Mouse (Mus musculus): ENCODE measurements around the gene Ethe1. TPM values are rescaled to one million over a fixed set of nuclear protein-coding genes. Genes with fewer than 3 reads are reported as not detected.
"Not testable (repeated sequence)": the region's sequence is repeated elsewhere in the genome, so short reads cannot be mapped to it uniquely, and the experiment has no call there.

Gene Ethe1
- polyA plus RNA-seq, 1 experiment, result 67.0 TPM

- no peak for DNase-seq (ENCODE audit: low spot score)
Observed at GRCm38 (mm10) chr7:24611709-24612108, 24.4 kb downstream of the Ethe1 start.

GRCm38 (mm10) chr7:24612308-24612910 is 25.1 kb downstream of the Ethe1 start:
- no peak for DNase-seq (ENCODE audit: low spot score)

- DNase-seq (ENCODE audit: low spot score), result no peak
Observed at GRCm38 (mm10) chr7:24614816-24615215, 27.5 kb downstream of the Ethe1 start.

GRCm38 (mm10) chr7:24617763-24618162 is 30.4 kb downstream of the Ethe1 start:
- no peak for DNase-seq (ENCODE audit: low spot score)

- DNase-seq (ENCODE audit: low spot score), result not testable (repeated sequence)
Observed at GRCm38 (mm10) chr7:24618374-24618773, 31.0 kb downstream of the Ethe1 start.

GRCm38 (mm10) chr7:24619671-24620397 is 32.5 kb downstream of the Ethe1 start:
- no peak for DNase-seq (ENCODE audit: low spot score)

- no peak for DNase-seq (ENCODE audit: low spot score)
Observed at GRCm38 (mm10) chr7:24621193-24621592, 33.9 kb downstream of the Ethe1 start.

GRCm38 (mm10) chr7:24622967-24623366 is 35.6 kb downstream of the Ethe1 start:
- DNase-seq (ENCODE audit: low spot score), result no peak

- DNase-seq (ENCODE audit: low spot score), result peak; percentile 67
Observed at GRCm38 (mm10) chr7:24628685-24629610, 41.6 kb downstream of the Ethe1 start.

GRCm38 (mm10) chr7:24629672-24630071 is 42.3 kb downstream of the Ethe1 start:
- DNase-seq (ENCODE audit: low spot score), result no peak

GRCm38 (mm10) chr7:24630116-24630880 is 43.0 kb downstream of the Ethe1 start:
- peak; percentile 54 for DNase-seq (ENCODE audit: low spot score)

GRCm38 (mm10) chr7:24636264-24636663 is 48.9 kb downstream of the Ethe1 start, which contains the start of gene Lypd3:
Gene Lypd3, plus strand, starts transcription at chr7:24636550.
- peak; percentile 59 for DNase-seq (ENCODE audit: low spot score)

- DNase-seq (ENCODE audit: low spot score), result no peak
Observed at GRCm38 (mm10) chr7:24637046-24637445, 49.7 kb downstream of the Ethe1 start.

GRCm38 (mm10) chr7:24638026-24638856 is 50.9 kb downstream of the Ethe1 start:
- DNase-seq (ENCODE audit: low spot score), result no peak

- DNase-seq (ENCODE audit: low spot score), result no peak
Observed at GRCm38 (mm10) chr7:24640450-24640849, 53.1 kb downstream of the Ethe1 start.

GRCm38 (mm10) chr7:24642491-24642890 is 55.1 kb downstream of the Ethe1 start:
- no peak for DNase-seq (ENCODE audit: low spot score)

GRCm38 (mm10) chr7:24644492-24644891 is 57.1 kb downstream of the Ethe1 start:
- DNase-seq (ENCODE audit: low spot score), result no peak

GRCm38 (mm10) chr7:24644996-24645395 is 57.7 kb downstream of the Ethe1 start:
- no peak for DNase-seq (ENCODE audit: low spot score)

- DNase-seq (ENCODE audit: low spot score), result no peak
Observed at GRCm38 (mm10) chr7:24646486-24646885, 59.1 kb downstream of the Ethe1 start.

- DNase-seq (ENCODE audit: low spot score), result peak; percentile 47
Observed at GRCm38 (mm10) chr7:24653681-24654080, 66.3 kb downstream of the Ethe1 start.
